Mouse (Mus musculus) bone marrow, adult 2 months (tissue): ENCODE data around the gene Sox5. TPM values are rescaled to one million over a fixed set of nuclear protein-coding genes. Genes with fewer than 3 reads are reported as not detected.

ENCODE experiments used
- H3K27ac ChIP-seq: fragments of 200-500 bp; 2 replicates; pipeline ENCODE4 v1.5.1; 2012; ENCODE audit warnings: low read depth, mild to moderate bottlenecking, control low read depth, inconsistent platforms, low read length; ENCODE audit not compliant: control insufficient read depth, poor library complexity, insufficient read depth
- H3K4me1 ChIP-seq: fragments of 200-500 bp; 2 replicates; pipeline ENCODE4 v1.6.1; 2011; ENCODE audit warnings: low read length; ENCODE audit not compliant: control insufficient read depth, insufficient read depth
- H3K4me3 ChIP-seq: fragments of 200-500 bp; replicated peaks from 2 replicates; pipeline ENCODE3; 2011; ENCODE audit warnings: mild to moderate bottlenecking, low read depth, low read length, control low read depth; ENCODE audit not compliant: control insufficient read depth
- CTCF ChIP-seq: fragments of 200-500 bp; IDR thresholded peaks from 2 replicates; pipeline ENCODE4 v1.5.1; 2011; ENCODE audit warnings: low read length, control low read depth; ENCODE audit not compliant: control insufficient read depth, insufficient read depth
- POLR2A ChIP-seq: fragments of 200-500 bp; IDR thresholded peaks from 2 replicates; pipeline ENCODE4 v1.6.1; 2011; ENCODE audit warnings: low read depth, mild to moderate bottlenecking, control low read depth, low read length, borderline replicate concordance; ENCODE audit not compliant: control insufficient read depth
- WGBS: fragments of 180-500 bp; shearing (Covaris S2); methylation state at CpG from one replicate; pipeline ENCODE4 v1.1.7; 2018; 5-methylcytosine and 5-hydroxymethylcytosine counted together
- polyA plus RNA-seq: library from polyadenylated mRNA; stranded (reverse); fragments of >200 nt; gene quantifications from 2 replicates; pipeline ENCODE4 v1.2.4, GENCODE M21; 2011; ENCODE audit warnings: low replicate concordance; ENCODE audit not compliant: missing spikeins, insufficient read depth, insufficient read length

Gene Sox5
- polyA plus RNA-seq, 1 experiment = not detected

DNA sequence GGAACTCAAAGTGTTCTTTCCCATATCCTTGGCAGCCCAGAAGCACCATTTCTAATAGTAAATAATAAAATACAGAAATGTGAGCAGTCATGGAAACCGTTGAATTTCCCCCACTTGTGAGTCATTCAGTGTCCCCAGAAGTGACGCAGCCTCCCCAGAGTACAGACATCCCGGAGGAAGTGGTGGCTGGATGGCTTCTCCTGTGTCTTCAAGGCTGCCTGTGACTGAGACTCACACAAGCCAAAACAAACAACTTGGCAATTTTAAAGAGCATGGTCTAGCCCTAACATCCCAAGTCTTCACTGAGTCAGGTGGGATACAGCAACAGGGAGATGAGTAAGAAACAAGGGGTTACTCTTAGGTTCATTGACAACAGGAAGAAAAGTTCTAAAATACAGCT is 511.5 kb downstream of the Sox5 start:
- Histone ChIP-seq H3K27ac (no peak overlapping the region), H3K4me3 (no peak overlapping the region)
- WGBS = 10% methylated on average over 3 of the region's 3 CpGs

DNA sequence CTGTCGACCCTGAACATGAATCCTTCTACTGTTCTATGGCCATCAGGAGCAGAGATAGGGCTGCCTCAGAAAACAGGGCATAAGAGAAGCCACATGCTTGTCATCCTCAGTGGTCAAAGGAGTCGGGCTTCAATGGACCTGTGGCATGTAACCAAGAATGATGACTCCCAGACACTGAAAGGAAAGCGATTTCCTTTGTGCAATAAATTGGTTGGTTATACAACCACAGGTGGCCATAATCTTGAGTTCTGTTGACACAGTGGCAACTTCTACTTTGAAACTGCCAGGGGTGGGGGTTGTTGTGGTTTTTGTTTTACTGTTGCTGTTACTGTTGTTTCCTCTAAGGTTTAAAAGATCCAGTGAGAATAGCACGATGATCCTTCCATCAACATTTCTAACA is 512.1 kb downstream of the Sox5 start:
- no peak overlapping the region for H3K4me3 ChIP-seq
- TF ChIP-seq POLR2A (no peak), CTCF (no peak)
- no peak overlapping the region for H3K27ac ChIP-seq
- H3K4me1 ChIP-seq = peaks cover 2% of the 10 kb centered on the region
- 7% methylated on average over 4 of the region's 4 CpGs for WGBS

More for the DNA sequence above, 511.5 kb downstream of the Sox5 start:
- H3K4me1 ChIP-seq = peaks cover 2% of the 10 kb centered on the region
- TF ChIP-seq POLR2A (no peak), CTCF (no peak)

DNA sequence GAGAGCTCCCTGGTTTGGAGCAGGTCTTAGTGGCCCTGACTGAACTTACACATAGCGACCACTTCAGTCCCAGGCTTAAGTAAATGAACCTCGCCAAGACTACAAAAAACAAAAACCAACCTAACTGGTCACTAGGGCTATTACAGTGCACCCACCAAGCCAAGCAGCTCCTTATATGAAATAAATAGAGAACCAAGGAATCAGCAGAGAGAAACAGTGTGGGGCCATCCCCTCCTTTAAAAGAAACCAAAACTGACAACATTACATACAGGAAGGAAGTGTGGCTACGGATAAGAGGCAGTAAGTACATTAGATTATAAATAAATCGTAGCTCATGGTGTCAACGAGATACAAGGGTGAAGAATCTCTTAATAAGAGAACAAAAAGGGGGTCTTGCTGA is 516.0 kb downstream of the Sox5 start:
- no peak overlapping the region for H3K4me3 ChIP-seq
- no peak for TF ChIP-seq CTCF
- TF ChIP-seq POLR2A = no peak
- H3K4me1 ChIP-seq = peaks cover 2% of the 10 kb centered on the region
- H3K27ac ChIP-seq = no peak overlapping the region; the same call in 1 of the 2 replicates
- 12% methylated on average over 5 of the region's 5 CpGs for WGBS

DNA sequence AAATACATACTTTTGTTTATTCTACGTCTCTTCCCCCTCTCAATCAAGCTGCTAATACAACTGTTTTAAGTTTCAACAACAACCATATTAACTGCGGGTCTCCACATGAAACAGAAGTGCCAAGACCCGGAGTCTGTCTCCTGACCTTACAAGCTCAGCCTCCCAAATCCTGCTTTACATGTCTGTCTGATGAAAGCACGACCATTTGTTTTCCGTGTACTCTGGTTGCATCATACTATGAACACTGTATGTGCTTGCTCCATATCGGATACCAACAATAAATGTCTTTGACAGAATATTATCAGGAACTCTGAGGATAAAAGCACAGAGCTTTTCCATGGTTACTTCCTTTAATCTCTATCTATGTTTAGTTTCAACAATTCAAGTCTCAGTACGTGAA is 516.8 kb downstream of the Sox5 start:
- Histone ChIP-seq H3K4me1 (peaks cover 2% of the 10 kb centered on the region), H3K4me3 (no peak overlapping the region), H3K27ac (no peak overlapping the region)
- no peak for TF ChIP-seq POLR2A
- 68% methylated on average over 7 of the region's 7 CpGs for WGBS

DNA sequence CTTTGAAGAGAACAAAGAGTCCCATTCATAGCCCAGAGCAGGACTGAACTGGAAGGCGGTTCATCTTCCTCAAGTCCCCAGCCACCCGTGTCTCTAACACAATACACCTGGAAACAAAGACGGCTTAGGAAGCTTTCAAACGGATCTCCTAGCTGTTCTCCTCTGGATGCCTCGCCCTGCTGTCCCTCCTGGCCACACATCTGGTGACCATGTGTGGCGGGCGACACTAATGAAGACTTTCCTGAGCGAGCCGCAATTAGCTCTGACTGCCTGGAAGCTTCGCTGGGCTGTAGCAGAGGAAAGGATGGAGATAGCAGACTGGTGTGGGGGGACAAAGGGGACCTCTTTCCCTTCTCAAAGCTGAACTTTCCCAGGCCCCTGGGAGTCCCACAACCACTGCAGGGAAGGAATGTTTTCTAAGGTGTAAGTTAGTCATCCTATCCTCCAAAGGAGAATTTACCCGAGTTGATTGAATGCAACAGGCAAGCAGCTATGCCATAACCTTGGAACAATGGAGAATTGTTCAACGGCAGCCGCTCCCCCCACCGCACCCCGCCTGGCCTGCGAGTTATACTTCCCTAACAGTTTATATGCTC is 517.4 kb downstream of the Sox5 start:
- 80% methylated on average over 16 of the region's 16 CpGs for WGBS
- H3K27ac ChIP-seq = no peak overlapping the region
- H3K4me3 ChIP-seq = no peak overlapping the region
- no peak for TF ChIP-seq POLR2A
- TF ChIP-seq CTCF = no peak
- no peaks in the 10 kb centered on the region; the same call in 1 of the 2 replicates for H3K4me1 ChIP-seq

DNA sequence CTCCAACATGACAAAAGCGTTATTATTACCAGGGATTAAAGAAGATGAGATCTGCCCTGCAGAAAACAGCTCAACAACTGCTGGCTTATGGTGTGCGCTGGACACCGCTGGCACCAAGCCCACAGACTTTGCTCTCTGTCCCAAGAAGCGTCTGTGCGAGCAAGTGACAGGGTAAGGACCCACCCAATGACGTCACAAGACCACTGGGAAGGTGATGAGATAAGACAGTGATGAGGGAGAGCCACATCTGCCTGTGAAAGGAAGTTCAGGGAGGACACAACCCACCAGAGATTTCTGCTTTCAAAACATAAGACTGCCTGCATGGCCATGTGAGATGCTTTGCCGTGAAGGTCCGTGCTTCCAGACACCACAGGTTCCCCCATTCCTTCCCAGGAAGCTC is 525.3 kb downstream of the Sox5 start:
- no peaks in the 10 kb centered on the region for H3K4me1 ChIP-seq
- no peak for TF ChIP-seq CTCF
- no peak for TF ChIP-seq POLR2A
- H3K27ac ChIP-seq = no peak overlapping the region
- no peak overlapping the region for H3K4me3 ChIP-seq
- WGBS = 74% methylated on average over 8 of the region's 8 CpGs

DNA sequence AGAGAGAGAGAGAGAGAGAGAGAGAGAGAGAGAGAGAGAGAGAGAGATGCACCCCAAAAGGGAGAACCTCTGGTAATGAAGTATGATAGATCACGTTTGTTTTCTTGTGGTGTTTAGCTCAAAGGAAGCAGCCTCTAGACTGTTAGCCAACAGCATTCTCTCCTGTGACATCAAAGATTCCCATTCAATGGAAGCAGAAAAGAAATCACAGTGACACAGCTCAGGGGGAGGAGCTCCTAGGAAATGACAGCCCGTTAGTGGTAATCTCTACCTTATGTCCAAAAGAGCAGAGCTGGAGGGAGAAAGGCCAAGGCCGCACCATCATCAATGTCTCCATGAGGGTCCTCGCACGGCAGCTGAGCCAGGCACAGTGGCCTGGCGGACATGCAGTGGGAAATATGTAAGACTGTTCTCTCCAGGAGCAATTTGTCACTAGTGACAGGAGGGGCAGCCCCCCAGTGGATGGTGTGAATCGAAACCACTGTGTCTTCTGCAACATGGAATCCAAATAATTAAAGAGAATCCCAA is 529.5 kb downstream of the Sox5 start:
- Histone ChIP-seq H3K27ac (no peak overlapping the region), H3K4me1 (no peaks in the 10 kb centered on the region), H3K4me3 (no peak overlapping the region)
- whole genome bisulfite sequencing = 78% methylated on average over 7 of the region's 7 CpGs
- TF ChIP-seq POLR2A = no peak
- TF ChIP-seq CTCF = no peak

DNA sequence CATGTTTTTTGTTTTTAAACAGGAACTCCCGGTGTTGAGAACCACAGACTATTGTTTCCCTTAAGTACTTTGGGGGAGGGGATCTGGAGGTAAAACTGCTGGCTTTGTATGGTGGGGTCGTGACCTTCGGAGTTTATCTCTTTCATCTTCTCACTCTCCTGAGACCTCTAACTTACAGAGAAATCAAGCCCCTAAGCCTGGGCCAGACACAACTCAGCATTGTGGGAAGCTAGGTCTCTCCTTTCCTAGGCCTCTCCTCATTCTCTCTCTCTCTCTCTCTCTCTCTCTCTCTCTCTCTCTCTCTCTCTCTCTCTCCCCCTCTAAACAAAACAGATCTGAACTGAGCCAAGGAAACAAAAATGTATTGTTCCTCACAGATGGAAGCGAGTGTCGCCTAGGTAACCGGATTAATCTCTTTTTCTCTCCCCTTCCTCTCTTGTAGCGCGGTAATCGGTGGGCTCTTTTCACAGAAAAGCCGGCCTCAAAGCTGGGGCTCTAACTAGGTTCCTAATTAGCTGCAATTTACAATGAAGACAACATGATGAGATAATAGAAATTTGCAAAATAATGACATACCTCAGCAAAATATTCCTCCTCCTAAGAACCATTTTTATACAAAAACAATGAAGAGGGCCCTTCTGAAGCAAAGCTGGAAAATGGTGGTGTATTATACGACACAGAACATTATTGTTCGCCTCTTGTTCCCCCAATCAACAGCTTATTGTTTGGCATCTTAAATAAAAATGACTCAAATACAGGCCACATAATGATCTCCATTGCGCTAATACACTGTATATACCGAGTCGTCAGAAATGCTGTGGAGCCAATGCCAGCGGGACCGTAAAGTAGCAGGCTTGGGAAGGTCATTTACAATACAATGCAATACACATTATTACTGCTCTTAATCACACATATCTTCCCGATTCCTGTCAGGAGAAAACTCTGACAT is 530.3 kb downstream of the Sox5 start:
- H3K4me3 ChIP-seq = no peak overlapping the region
- no peak overlapping the region for H3K27ac ChIP-seq
- WGBS = 85% methylated on average over 18 of the region's 18 CpGs
- no peaks in the 10 kb centered on the region for H3K4me1 ChIP-seq
- TF ChIP-seq POLR2A (no peak), CTCF (no peak)
